Mouse (Mus musculus): ENCODE results near the gene Psmc1. TPM values are rescaled to one million over a fixed set of nuclear protein-coding genes. Genes with fewer than 3 reads are reported as not detected.

Gene Psmc1
- total and polyA plus RNA-seq, 2 experiments from 2014 or later, result 95.3 to 289 TPM

DNA sequence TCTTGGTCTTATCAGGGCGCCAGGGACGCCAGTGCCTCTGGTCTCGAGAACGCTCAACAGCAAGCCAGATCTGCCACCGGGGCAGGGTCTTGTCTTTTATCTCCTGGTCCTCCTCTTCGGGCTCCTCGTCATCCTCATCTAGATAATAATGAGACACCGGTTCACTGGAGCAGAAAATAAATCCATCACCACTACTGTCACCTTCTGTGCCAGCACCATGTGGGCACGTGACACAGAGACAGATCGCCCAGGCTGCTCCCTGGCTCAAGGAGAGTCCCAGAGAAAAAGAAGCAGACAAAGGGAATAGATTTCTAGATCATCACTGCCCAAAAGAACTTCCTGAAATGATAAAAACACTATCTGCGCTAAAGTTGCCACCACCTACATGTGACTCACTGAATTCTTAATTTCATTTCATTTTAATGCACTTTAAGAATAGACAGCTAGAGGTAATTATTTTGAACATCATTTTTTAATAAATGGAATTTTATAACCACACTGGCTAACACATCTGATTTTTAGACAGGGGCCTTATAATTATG is 24.5 kb downstream of the Psmc1 start:
- Histone ChIP-seq H3K36me3 (ENCODE audit: insufficient read depth, low read length) (peaks cover 61% of the 10 kb centered on the region), H3K27ac (ENCODE audit: low read depth, low read length) (no peak overlapping the region), H3K9ac (replicated peaks; ENCODE audit: low read length, poor library complexity, severe bottlenecking) (no peak overlapping the region), H3K4me1 (ENCODE audit: insufficient read depth, low read length) (no peaks in the 10 kb centered on the region), H3K4me3 (ENCODE audit: low read depth, low read length) (no peak overlapping the region), H3K27me3 (ENCODE audit: insufficient read depth, low read length) (no peaks in the 10 kb centered on the region), H3K9me3 (ENCODE audit: low read length) (no peaks in the 10 kb centered on the region), H3K4me2 (ENCODE audit: low read depth, low read length, poor library complexity, severe bottlenecking) (no peak overlapping the region)
- no peak; the same call in 1 of the 2 replicates for ATAC-seq (ENCODE audit: low FRiP score)
- peak; percentile 73 for DNase-seq (ENCODE audit: low spot score)
- no peak for TF ChIP-seq CTCF (IDR thresholded peaks at IDR 0.05)
- WGBS, result 81% methylated on average over 11 of the region's 11 CpGs

DNA sequence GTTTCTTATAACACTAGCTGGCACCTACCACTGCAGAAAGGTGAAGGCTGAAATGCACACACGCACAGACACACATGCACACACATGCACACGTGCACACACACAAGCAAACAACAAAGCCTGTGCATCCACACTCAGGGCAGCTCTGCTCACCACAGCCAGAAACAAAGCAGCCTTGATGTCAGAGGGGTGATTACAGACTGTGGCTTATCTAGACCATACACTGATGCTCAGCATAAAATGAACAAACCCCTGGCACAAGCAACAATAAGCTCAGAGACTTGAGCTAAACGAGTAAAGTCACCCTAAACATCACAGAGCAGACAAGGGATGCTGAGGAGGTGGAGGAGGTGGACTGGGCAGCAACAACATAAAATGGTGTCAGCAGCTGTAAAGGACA is 25.2 kb downstream of the Psmc1 start:
- H3K4me1 ChIP-seq (ENCODE audit: insufficient read depth, low read length), result no peaks in the 10 kb centered on the region
- DNase-seq (ENCODE audit: low spot score), result no peak
- H3K4me3 ChIP-seq (ENCODE audit: low read depth, low read length), result no peak overlapping the region
- no peaks in the 10 kb centered on the region for H3K27me3 ChIP-seq (ENCODE audit: insufficient read depth, low read length)
- no peak for ATAC-seq (ENCODE audit: low FRiP score)
- H3K4me2 ChIP-seq (ENCODE audit: low read depth, low read length, poor library complexity, severe bottlenecking), result no peak overlapping the region
- WGBS, result 94% methylated on average over 3 of the region's 3 CpGs
- peaks cover 63% of the 10 kb centered on the region for H3K36me3 ChIP-seq (ENCODE audit: insufficient read depth, low read length)
- H3K9ac ChIP-seq (replicated peaks; ENCODE audit: low read length, poor library complexity, severe bottlenecking), result no peak overlapping the region
- H3K27ac ChIP-seq (ENCODE audit: low read depth, low read length), result no peak overlapping the region
- no peaks in the 10 kb centered on the region for H3K9me3 ChIP-seq (ENCODE audit: low read length)
- no peak for TF ChIP-seq CTCF (IDR thresholded peaks at IDR 0.05)

DNA sequence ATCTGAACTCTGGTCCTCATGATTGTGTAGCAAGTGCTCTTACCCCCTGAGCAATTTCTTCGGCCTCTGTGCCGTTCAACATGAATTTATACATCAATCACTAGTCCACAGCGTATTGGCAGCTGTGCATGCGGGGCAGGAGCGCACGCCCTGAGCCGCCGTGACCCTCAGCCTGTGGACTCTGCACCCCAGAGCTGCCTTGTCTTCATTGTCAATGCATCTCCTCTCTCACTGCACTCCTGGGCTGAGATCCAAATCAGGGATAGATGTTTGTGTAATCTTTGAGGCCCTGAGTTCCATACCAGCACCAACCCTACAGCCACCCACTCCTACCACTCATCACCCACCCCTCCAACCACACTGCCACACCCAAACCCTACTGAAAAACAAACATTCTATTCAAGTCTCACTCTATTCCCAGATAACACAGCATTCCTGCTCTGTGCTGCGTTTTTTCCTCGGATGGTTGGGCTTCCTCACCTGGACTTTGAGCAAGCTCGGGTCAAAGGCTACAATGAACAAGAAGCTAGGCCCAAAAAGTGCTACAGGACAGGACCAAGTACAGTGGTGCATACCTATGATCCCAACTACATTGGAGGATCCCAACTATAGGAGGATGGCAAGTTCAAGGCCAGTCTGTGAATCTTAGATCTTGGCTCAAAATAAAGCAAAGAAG is 33.0 kb downstream of the Psmc1 start:
- DNase-seq (ENCODE audit: low spot score), result no peak
- H3K27me3 ChIP-seq (ENCODE audit: insufficient read depth, low read length), result no peaks in the 10 kb centered on the region
- TF ChIP-seq CTCF (IDR thresholded peaks at IDR 0.05), result no peak
- no peak overlapping the region for H3K4me2 ChIP-seq (ENCODE audit: low read depth, low read length, poor library complexity, severe bottlenecking)
- 94% methylated on average over 11 of the region's 11 CpGs for WGBS
- H3K9me3 ChIP-seq (ENCODE audit: low read length), result no peaks in the 10 kb centered on the region
- no peak overlapping the region for H3K27ac ChIP-seq (ENCODE audit: low read depth, low read length)
- no peak for ATAC-seq (ENCODE audit: low FRiP score)
- no peaks in the 10 kb centered on the region for H3K4me1 ChIP-seq (ENCODE audit: insufficient read depth, low read length)
- H3K9ac ChIP-seq (replicated peaks; ENCODE audit: low read length, poor library complexity, severe bottlenecking), result no peak overlapping the region
- peaks cover 65% of the 10 kb centered on the region for H3K36me3 ChIP-seq (ENCODE audit: insufficient read depth, low read length)
- H3K4me3 ChIP-seq (ENCODE audit: low read depth, low read length), result no peak overlapping the region

GRCm38 (mm10) chr12:100143737-100144136 is 33.8 kb downstream of the Psmc1 start:
- Histone ChIP-seq H3K27ac (ENCODE audit: low read depth, low read length) (no peak overlapping the region), H3K4me2 (ENCODE audit: low read depth, low read length, poor library complexity, severe bottlenecking) (no peak overlapping the region), H3K36me3 (ENCODE audit: insufficient read depth, low read length) (peaks cover 60% of the 10 kb centered on the region), H3K9ac (replicated peaks; ENCODE audit: low read length, poor library complexity, severe bottlenecking) (no peak overlapping the region), H3K4me1 (ENCODE audit: insufficient read depth, low read length) (no peaks in the 10 kb centered on the region), H3K9me3 (ENCODE audit: low read length) (no peaks in the 10 kb centered on the region), H3K27me3 (ENCODE audit: insufficient read depth, low read length) (no peaks in the 10 kb centered on the region), H3K4me3 (ENCODE audit: low read depth, low read length) (no peak overlapping the region)
- no peak for TF ChIP-seq CTCF (IDR thresholded peaks at IDR 0.05)
- DNase-seq (ENCODE audit: low spot score), result no peak
- ATAC-seq (ENCODE audit: low FRiP score), result no peak
- 94% methylated on average over 9 of the region's 9 CpGs for WGBS

GRCm38 (mm10) chr12:100144269-100144668 is 34.3 kb downstream of the Psmc1 start:
- DNase-seq (ENCODE audit: low spot score) (no peak), ATAC-seq (ENCODE audit: low FRiP score) (no peak)
- Histone ChIP-seq H3K36me3 (ENCODE audit: insufficient read depth, low read length) (peaks cover 61% of the 10 kb centered on the region), H3K9me3 (ENCODE audit: low read length) (no peaks in the 10 kb centered on the region), H3K4me2 (ENCODE audit: low read depth, low read length, poor library complexity, severe bottlenecking) (no peak overlapping the region), H3K4me1 (ENCODE audit: insufficient read depth, low read length) (no peaks in the 10 kb centered on the region), H3K9ac (replicated peaks; ENCODE audit: low read length, poor library complexity, severe bottlenecking) (no peak overlapping the region), H3K4me3 (ENCODE audit: low read depth, low read length) (no peak overlapping the region), H3K27ac (ENCODE audit: low read depth, low read length) (no peak overlapping the region), H3K27me3 (ENCODE audit: insufficient read depth, low read length) (no peaks in the 10 kb centered on the region)
- no peak for TF ChIP-seq CTCF (IDR thresholded peaks at IDR 0.05)
- WGBS, result 80% methylated on average over 5 of the region's 5 CpGs

- WGBS, result 96% methylated on average over 7 of the region's 7 CpGs
- Histone ChIP-seq H3K4me3 (ENCODE audit: low read depth, low read length) (no peak overlapping the region), H3K4me1 (ENCODE audit: insufficient read depth, low read length) (no peaks in the 10 kb centered on the region), H3K27me3 (ENCODE audit: insufficient read depth, low read length) (no peaks in the 10 kb centered on the region), H3K36me3 (ENCODE audit: insufficient read depth, low read length) (peaks cover 26% of the 10 kb centered on the region), H3K9me3 (ENCODE audit: low read length) (no peaks in the 10 kb centered on the region), H3K9ac (replicated peaks; ENCODE audit: low read length, poor library complexity, severe bottlenecking) (no peak overlapping the region), H3K27ac (ENCODE audit: low read depth, low read length) (no peak overlapping the region), H3K4me2 (ENCODE audit: low read depth, low read length, poor library complexity, severe bottlenecking) (no peak overlapping the region)
- no peak for TF ChIP-seq CTCF (IDR thresholded peaks at IDR 0.05)
- DNase-seq (ENCODE audit: low spot score) (no peak), ATAC-seq (ENCODE audit: low FRiP score) (no peak)
These were observed 42.5 kb downstream of the Psmc1 start for GRCm38 (mm10) chr12:100152466-100152865.
